Mouse (Mus musculus) olfactory bulb, adult 2 months (tissue): Measurements from ENCODE around the gene Dusp5.
"Not testable (repeated sequence)": the region's sequence is repeated elsewhere in the genome, so short reads cannot be mapped to it uniquely, and the experiment has no call there.

Source experiments
- CTCF ChIP-seq: fragments of 200-500 bp; IDR thresholded peaks from 2 replicates; pipeline ENCODE4 v1.5.1; 2012; ENCODE audit warnings: low read depth, mild to moderate bottlenecking, low read length, moderate library complexity; ENCODE audit not compliant: insufficient read depth
- POLR2A ChIP-seq: fragments of 200-500 bp; IDR thresholded peaks from 2 replicates; pipeline ENCODE4 v1.6.1; 2012; ENCODE audit warnings: mild to moderate bottlenecking, low read depth, low read length, moderate library complexity; ENCODE audit not compliant: insufficient read depth

- TF ChIP-seq CTCF, POLR2A: not testable (repeated sequence)
These were observed 51.4 kb downstream of the Dusp5 start for GRCm38 (mm10) chr19:53580271-53580670.
